8 mouse cellular contexts compared by ENCODE assay signal in genomic region chr16:44632330-44633058, GRCm38 (mm10).
DNase-seq lines count a peak whose midpoint lies in the region; ATAC-seq lines count a peak whose summit lies in the region.

No protein-coding gene starts in this region.

- no peaks in the 10 kb centered on the region for H3K9me3 ChIP-seq in hindbrain, embryonic 16.5 days (ENCODE audit: control insufficient read depth, low read length)
- no peaks in the 10 kb centered on the region for H3K9me3 ChIP-seq in midbrain, embryonic 14.5 days (ENCODE audit: control insufficient read depth, low read length)

- no peaks in the 10 kb centered on the region for H3K36me3 ChIP-seq in hindbrain, embryonic 16.5 days (ENCODE audit: control insufficient read depth, insufficient read depth, low read length)
- H3K36me3 ChIP-seq in midbrain, embryonic 14.5 days (ENCODE audit: control insufficient read depth, insufficient read depth, low read length) = no peaks in the 10 kb centered on the region

- 21% methylated on average over 9 of the region's 9 CpGs for WGBS in hindbrain, embryonic 16.5 days
- 34% methylated on average over 9 of the region's 9 CpGs for WGBS in midbrain, embryonic 14.5 days

- peaks cover 9% of the 10 kb centered on the region for H3K4me1 ChIP-seq in brown adipose tissue, adult 24 weeks (ENCODE audit: control insufficient read depth, insufficient read depth, insufficient read length, low read length)
- H3K4me1 ChIP-seq in hindbrain, embryonic 16.5 days (ENCODE audit: control insufficient read depth, insufficient read depth, low read depth, low read length) = peaks cover 12% of the 10 kb centered on the region
- peaks cover 11% of the 10 kb centered on the region for H3K4me1 ChIP-seq in midbrain, embryonic 14.5 days (ENCODE audit: control insufficient read depth, insufficient read depth, low read length)

- peak; percentile 86 for ATAC-seq in hindbrain, embryonic 16.5 days
- ATAC-seq in midbrain, embryonic 14.5 days (ENCODE audit: low FRiP score, low TSS enrichment) = peak; percentile 76
- ATAC-seq in inflammation-experienced regulatory T-cells, adult 6 months = no peak

- H3K27ac ChIP-seq in brown adipose tissue, adult 24 weeks (replicated peaks; ENCODE audit: low read depth, low read length) = 0 out of 2 replicates have a peak overlapping the region, but pooled peaks have one; percentile 21
- H3K27ac ChIP-seq in hindbrain, embryonic 16.5 days (ENCODE audit: low read depth, low read length) = peak overlapping the region; percentile 71
- peak overlapping the region; percentile 37; the same call in 1 of the 2 replicates for H3K27ac ChIP-seq in midbrain, embryonic 14.5 days (replicated peaks; ENCODE audit: low read depth, low read length)

- H3K9ac ChIP-seq in hindbrain, embryonic 16.5 days (ENCODE audit: low read depth, low read length) = no peak overlapping the region
- no peak overlapping the region for H3K9ac ChIP-seq in midbrain, embryonic 14.5 days (replicated peaks; ENCODE audit: low read length)

- peak; percentile 54 to 80 for DNase-seq in cerebellum, postnatal 4 days (ENCODE audit: low spot score in 2 of 2)
- DNase-seq in gastrocnemius, postnatal 25 days = peak; percentile 63
- DNase-seq in layer of hippocampus, postnatal 14 days (ENCODE audit: low spot score in 2 of 2) = peak; percentile 69 to 90
- DNase-seq in midbrain, embryonic 14.5 days = peak; percentile 74
- no peak for DNase-seq in thymus, postnatal 0 days (ENCODE audit: low spot score)

- no peak overlapping the region for H3K4me3 ChIP-seq in brown adipose tissue, adult 24 weeks (ENCODE audit: insufficient read depth, low read depth, low read length)
- no peak overlapping the region for H3K4me3 ChIP-seq in hindbrain, embryonic 16.5 days (ENCODE audit: low read length)
- H3K4me3 ChIP-seq in midbrain, embryonic 14.5 days (replicated peaks; ENCODE audit: low read depth, low read length) = no peak overlapping the region

- no peaks in the 10 kb centered on the region for H3K27me3 ChIP-seq in hindbrain, embryonic 16.5 days (replicated peaks; ENCODE audit: control insufficient read depth, insufficient read depth, low read length)
- no peaks in the 10 kb centered on the region for H3K27me3 ChIP-seq in midbrain, embryonic 14.5 days (ENCODE audit: control insufficient read depth, insufficient read depth, low read length)

- peak overlapping the region; percentile 25; the same call in 1 of the 2 replicates for H3K4me2 ChIP-seq in hindbrain, embryonic 16.5 days (ENCODE audit: low read length)
- H3K4me2 ChIP-seq in midbrain, embryonic 14.5 days (ENCODE audit: low read length) = no peak overlapping the region

Comparison
In these comparisons a context has a peak if more than half of its experiments do, and no peak if none do; other contexts are left out.
1. H3K27ac ChIP-seq: peak in every context shown above with its lines; median percentile 71 in hindbrain, embryonic 16.5 days; 37 in midbrain, embryonic 14.5 days; 21 in brown adipose tissue, adult 24 weeks.